Mouse (Mus musculus) embryo, embryonic 11 days (tissue): ENCODE results near the gene Rnf150.
"Not testable (repeated sequence)": the region's sequence is repeated elsewhere in the genome, so short reads cannot be mapped to it uniquely, and the experiment has no call there.

Source experiments
- DNase-seq: peaks from one replicate; pipeline ENCODE4 v3.0.0-alpha.2; 2015

The Rnf150 gene

DNA sequence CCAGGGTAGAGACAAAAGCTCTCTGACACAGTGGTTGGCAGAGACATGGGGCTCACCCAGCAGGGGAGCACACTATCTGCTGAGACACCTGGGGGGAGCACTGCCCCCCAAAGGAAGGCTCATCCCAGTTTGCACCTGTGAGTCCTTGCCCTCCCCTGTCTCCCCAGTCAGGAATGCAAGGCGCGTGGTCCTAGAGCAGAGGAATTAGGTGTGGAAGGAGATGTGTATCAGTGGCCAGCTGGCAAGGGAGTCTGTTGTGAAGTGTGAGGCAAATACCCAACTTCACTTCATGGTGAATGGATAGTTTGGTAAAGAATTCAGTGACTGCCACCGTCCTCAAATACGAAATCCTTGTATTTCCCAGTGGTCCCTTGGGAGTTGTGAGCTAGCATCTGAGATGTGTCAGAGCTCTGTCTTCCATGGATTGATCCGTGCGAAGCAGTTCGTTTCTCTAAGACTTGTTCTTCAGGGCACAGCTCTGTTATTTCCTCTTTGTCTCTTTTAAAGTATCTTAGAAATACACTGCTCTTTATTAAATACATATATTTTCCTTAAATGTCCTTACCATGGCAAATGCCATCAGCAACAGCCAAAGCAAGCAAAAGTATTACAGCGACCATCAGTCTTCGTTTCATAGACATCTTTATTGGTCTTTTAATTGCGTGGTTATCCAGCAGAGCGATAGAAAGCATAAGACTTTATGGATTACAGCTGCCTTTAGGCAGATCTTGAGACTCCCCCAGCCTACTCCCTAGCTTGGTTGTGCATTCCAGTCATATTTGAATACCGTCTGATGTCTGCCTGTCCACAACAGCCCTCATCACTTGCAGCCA lies 215.8 kb downstream of the Rnf150 start:
- peak; percentile 35 for DNase-seq

DNA sequence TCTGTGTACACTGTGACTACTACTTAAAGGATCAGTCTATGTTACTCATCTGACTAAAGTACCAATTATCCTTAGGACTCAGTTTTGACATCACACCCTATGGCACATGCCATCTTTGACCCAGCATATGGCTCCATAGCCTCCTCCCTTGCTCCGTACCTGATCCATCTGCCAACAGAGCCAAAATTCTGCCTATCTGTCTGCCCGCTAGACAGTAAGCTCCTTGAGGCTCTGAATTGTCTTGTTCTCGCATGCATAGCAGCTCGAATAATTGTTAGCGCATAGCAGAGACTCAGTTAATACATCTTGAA lies 216.3 kb downstream of the Rnf150 start:
- no peak for DNase-seq

DNA sequence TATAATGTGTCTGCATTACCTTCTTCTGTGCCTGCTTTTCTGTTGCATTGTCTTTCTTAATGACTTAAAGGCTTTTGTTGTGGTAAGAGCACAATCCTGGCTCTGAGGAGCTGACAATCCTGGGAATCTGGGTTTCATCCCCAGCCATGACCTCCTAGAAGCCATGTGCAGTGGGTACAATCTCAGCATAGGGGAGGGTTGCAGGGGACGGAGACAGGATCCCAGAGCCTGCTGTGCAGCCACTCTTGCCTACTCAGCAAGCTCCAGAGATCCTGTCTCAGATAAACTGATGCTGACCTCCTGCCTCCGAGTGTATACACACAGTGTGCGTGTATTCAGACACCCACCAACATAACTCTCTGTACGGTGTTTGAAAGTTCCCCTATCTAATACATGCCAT lies 218.1 kb downstream of the Rnf150 start:
- DNase-seq: no peak

- DNase-seq: not testable (repeated sequence)
Measured at GRCm38 (mm10) chr8:83081806-83082205, 218.7 kb downstream of the Rnf150 start.

DNA sequence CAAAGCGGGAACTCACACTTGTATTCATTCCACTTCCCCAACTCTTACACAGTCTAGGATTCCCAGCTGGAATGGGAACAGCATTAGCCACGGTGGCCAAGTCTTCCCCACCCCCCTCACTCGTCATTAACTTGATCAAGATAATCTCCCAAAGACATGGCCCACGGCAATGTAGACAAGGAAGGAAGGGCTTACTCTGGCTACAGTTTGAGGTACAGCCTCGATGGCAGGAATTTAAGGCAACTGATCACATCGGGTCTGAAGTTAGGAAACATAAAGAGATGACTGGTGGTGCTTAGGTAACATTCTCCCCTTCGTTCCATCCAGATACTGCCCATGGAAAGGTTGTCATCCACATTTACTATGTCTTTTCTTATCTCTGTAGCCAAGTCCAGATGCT lies 219.1 kb downstream of the Rnf150 start:
- no peak for DNase-seq

- no peak for DNase-seq
Measured at GRCm38 (mm10) chr8:83083452-83083851, 220.3 kb downstream of the Rnf150 start.

GRCm38 (mm10) chr8:83085581-83085980 lies 222.4 kb downstream of the Rnf150 start:
- DNase-seq: no peak

- no peak for DNase-seq
Measured at GRCm38 (mm10) chr8:83086625-83087024, 223.5 kb downstream of the Rnf150 start.

DNA sequence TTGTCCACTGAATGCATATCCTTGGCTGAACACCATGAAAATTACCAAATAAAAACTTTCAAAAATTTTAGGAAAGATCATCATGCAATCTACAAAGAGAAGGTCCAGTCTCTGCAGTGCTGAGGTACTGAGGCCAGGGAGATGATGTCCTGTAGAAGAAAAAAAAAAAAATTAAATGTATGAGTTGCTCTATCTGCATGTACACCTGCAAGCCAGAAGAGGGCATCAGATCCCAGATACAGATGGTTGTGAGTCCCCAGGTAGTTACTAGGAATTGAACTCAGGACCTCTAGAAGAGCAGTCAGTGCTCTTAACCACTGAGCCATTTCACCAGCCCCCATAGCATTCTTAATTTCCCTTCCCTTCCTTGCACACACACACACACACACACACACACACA lies 224.4 kb downstream of the Rnf150 start:
- no peak for DNase-seq

DNA sequence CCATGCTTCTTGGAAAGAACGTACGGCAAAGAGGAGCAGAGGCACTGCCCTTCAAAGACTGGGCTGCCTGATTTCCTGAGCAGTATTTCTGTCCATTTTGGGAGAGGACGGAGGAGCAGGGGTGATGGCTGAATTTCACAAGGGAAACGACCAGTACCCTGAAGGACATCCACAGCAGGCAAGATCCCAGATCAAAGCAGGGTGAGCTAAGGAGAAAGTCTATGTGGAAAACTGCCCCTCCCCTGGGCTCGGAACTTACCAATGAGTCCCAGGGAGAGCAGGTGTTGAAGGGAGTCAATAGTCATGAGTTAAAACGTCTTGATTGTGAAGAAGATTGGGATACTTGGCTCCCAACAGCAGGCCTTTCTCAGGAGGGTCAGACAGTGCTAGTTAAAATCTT lies 225.0 kb downstream of the Rnf150 start:
- DNase-seq: no peak

- DNase-seq: peak; percentile 91
Measured at GRCm38 (mm10) chr8:83089336-83089986, 226.3 kb downstream of the Rnf150 start.

GRCm38 (mm10) chr8:83090446-83090845 lies 227.3 kb downstream of the Rnf150 start:
- no peak for DNase-seq

DNA sequence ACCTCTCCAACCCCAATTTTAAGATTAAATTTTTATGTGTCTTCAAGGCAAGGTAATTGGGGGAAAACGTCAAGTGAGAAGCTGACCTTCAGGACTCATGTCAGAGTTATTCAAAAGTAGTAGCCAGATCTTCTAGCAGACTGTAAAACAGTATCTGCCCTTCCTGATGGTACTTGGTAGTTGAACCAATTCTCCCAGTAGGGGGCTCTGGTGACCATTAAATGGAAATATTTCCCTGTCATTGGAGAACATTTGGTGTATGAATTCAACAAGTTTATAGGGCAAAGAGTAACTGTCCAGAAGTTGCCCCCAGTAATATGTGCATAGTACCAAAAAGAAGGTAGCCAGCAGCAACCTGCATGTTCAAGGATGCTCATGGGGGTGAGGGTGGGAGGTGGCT lies 236.9 kb downstream of the Rnf150 start:
- peak; percentile 55 for DNase-seq

- no peak for DNase-seq
Measured at GRCm38 (mm10) chr8:83102957-83103510, 239.9 kb downstream of the Rnf150 start.

DNA sequence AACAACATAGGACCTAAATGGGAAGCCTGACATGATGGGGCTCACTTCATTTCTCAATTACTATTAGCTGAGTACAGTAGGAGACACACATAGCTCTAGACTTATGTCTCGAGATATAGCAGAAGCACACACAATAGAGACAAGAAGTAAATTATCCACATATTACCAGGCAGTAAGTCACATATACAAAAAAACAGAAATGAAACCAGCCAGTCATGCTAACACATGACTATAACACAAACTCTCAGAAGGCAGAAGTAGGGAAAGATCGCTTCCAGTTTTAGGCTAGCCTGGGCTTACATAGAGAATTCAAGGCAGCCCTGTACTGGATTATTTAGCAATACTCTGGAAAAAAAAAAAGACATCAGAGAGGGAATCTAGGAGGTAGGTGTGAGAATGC lies 240.8 kb downstream of the Rnf150 start:
- no peak for DNase-seq

GRCm38 (mm10) chr8:83109756-83110155 lies 246.6 kb downstream of the Rnf150 start:
- no peak for DNase-seq

GRCm38 (mm10) chr8:83110177-83110576 lies 247.0 kb downstream of the Rnf150 start:
- no peak for DNase-seq

DNA sequence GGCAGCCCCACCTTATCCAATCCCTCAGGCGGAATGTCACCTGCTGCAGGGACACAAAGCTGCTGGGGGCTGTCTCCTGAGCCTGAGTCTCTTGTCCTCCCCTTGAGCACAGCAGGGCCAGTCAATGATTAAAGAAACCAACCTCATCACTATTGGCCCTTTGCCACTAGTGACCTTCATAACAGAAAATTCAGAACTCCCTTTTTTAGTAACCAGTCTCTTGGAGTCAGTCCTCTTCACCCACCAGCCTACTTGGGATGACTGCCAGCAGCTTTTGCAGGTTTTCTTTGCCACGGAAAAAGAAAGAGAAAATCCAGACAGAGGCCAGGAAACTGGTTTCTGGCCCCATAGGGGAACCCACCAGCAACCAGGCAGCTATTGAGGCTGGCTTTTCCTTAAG lies 271.9 kb downstream of the Rnf150 start:
- DNase-seq: no peak

- no peak for DNase-seq
Measured at GRCm38 (mm10) chr8:83140068-83140467, 276.9 kb downstream of the Rnf150 start.

- no peak for DNase-seq
Measured at GRCm38 (mm10) chr8:83140701-83141111, 277.6 kb downstream of the Rnf150 start.
